Mouse (Mus musculus): Measurements from ENCODE around the gene Tnfrsf13c. TPM values are rescaled to one million over a fixed set of nuclear protein-coding genes. Genes with fewer than 3 reads are reported as not detected.

Gene Tnfrsf13c
- polyA plus RNA-seq, 1 experiment, result 0.15 TPM

DNA sequence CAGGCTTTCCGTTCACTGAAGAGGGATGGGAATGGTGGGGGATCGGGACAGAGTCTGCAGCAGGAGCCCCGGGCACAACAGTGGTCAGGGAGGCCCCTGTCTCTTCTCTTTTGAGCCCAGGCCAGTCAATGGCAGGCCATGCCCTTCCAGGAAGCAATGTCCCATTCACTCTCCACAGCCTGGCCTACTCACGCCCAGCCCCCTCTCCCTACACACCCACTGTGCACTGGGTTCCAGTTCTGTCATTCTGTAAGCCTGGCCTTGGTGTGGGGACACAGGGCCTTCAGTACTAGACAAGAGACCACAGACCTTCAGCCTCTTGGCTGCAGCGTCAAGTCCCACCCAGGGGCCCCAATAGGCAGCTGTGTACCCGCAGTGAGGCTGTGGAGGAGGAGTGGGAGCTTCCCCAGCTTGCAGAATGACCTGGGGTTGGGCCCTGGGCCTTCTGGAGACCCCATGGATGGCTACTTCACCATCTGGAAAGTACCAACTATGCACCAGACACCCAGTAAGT is 6.0 kb upstream of the Tnfrsf13c start:
- DNase-seq (ENCODE audit: low spot score), result no peak

GRCm38 (mm10) chr15:82229542-82230045 is 5.4 kb upstream of the Tnfrsf13c start:
- DNase-seq (ENCODE audit: low spot score), result no peak

- no peak for DNase-seq (ENCODE audit: low spot score)
Measured at GRCm38 (mm10) chr15:82225769-82226168, 1.6 kb upstream of the Tnfrsf13c start.

DNA sequence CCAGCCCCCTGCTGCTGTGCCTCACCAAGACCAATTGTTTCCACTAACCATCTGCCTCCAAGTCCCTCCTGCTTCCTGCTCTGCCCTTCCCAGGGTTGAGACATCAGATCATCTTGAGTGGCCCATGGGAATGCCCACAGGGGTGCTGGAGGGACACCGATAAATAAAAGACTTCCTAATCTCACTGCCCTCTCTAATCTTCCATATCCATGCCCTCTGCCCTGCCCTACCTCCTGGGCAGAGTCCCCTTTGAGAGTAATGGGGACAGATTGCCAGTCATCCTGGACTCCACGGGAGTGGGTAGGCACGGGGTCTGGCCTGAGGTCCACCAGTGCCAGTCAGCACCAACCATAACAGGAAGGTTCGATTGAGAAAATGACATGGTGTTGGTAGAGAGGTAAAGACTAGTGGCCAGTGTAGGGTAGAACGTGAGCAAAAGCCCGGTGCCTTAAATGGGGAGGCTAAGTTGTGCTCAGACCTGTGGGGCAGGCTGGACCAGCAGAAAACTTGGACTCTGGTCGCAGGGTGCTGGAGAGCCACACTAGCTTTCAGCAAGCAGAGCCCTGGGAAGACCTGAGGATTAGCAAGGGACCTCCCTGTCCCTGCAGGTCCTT is 540 bp upstream of the Tnfrsf13c start:
- no peak for DNase-seq (ENCODE audit: low spot score)

GRCm38 (mm10) chr15:82223251-82223650 is 918 bp downstream of the Tnfrsf13c start:
- DNase-seq (ENCODE audit: low spot score), result no peak

- DNase-seq (ENCODE audit: low spot score), result no peak
Measured at GRCm38 (mm10) chr15:82221104-82221860, 2.9 kb downstream of the Tnfrsf13c start.

GRCm38 (mm10) chr15:82220003-82220675 is 4.0 kb downstream of the Tnfrsf13c start:
- DNase-seq (ENCODE audit: low spot score), result no peak

DNA sequence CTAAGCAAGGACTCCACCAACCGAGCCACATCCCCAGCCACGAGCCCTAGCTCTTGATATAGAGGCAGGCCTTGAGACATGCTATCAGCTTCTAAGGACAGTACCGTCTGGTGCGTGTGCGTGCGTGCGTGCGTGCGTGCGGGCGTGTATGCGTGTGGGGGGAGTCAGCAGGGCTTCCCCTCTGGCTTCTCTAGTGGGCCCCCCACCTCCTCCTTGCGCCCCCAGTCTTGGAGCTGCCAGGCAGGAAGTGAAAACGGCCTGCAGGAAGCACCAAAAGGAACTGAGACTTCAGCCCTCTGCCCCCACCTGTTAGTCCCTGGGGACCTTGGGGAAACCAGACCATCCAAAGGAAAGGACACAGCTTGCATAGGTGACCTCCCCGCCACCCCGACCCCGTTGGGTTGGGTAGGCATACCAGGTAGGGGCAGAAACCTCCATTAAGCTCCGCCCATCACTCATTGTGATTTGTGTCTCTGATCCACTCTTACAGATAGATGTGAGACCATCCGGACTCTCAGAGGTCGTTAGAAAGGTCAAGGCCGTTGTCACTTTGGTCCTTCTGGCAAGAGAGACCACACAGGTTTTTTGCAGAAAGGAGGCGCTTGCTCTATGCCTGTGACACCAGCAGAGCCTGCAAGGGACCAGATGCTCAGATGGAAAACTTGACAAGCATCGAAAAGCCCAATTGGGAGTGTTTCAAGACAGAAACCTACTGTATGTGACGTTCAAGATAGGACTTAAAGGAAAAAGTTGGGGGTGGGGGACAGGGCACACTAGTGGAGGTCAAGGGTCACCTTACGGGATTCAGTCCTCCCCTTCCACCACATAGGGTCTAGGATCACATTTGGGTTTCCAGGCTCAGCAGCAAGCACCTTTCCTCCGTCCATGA is 5.1 kb downstream of the Tnfrsf13c start:
- DNase-seq (ENCODE audit: low spot score), result no peak

DNA sequence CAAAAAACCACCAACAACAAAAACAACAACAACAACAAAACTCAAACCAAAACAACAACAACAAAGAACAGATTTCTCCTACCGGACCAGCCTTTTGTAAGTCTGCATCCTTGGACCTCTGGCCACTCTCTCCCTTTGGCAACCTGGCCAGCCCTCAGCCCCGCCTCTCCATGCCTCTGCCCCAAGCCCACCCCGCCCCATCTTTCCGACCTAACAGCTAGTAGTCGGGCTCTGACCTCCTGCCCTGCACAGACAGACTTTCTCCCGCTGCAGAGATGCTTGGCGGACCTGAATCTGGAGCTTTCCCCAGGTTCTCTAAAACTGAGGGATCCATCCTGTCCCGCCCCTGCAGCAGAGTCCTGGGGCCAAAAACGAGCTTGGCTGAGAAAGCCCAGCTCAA is 6.2 kb downstream of the Tnfrsf13c start:
- DNase-seq (ENCODE audit: low spot score), result no peak

DNA sequence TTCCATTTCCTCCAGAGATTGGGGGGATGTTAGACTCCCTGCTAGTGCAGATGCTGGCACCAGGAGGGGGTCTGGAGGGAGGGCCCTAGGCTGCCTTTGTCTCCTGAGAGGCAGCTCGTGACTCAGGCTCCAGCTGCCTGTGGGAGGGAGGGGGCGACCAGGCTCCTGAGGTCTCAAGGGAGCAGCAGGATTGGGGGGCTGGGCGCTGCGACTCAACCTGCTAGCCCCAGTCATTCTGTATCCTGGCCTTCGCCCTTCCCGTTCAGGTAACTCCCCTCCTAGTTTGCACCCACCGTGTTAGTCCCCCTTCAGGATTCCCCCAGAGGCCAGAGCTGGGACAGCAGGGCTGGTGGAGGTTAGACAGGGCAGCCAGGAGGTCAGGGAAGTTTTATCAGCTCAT is 7.1 kb downstream of the Tnfrsf13c start:
- no peak for DNase-seq (ENCODE audit: low spot score)

DNA sequence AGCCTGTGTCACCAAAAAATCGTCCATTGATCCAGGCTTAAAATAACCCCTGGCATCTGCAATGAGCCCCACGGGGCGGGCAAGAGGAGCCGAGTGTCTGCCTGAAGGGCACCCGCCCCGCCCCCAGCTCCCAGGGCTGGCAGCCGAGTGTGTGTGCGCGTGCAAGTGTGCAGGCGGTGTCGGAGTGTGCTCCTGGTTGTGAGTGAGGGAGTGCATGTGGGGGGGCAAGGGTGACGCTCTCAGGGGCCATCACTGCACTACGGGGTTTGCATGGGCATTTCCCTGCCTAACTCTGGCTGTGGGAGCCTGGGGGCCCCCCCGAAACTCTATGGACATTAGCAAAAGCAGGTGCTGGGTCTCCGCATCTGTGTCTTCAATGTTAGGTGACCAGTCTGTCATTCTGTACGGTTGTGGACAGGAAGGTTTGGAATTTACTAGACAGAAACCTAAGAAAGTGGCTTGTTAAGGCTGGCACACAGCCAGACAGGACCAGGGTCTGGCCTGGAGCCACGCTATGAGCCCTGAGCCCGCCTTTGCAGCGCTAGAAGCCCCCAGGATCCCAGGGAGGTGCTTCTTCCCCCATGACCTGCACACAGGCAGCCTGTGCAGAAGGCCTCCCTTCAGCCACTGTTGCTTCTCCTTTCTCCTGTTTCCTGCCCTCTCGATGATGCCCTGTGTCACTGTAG is 7.9 kb downstream of the Tnfrsf13c start:
- no peak for DNase-seq (ENCODE audit: low spot score)

GRCm38 (mm10) chr15:82215332-82216046 is 8.7 kb downstream of the Tnfrsf13c start:
- DNase-seq (ENCODE audit: low spot score), result no peak

- no peak for DNase-seq (ENCODE audit: low spot score)
Measured at GRCm38 (mm10) chr15:82213222-82213621, 10.9 kb downstream of the Tnfrsf13c start.

DNA sequence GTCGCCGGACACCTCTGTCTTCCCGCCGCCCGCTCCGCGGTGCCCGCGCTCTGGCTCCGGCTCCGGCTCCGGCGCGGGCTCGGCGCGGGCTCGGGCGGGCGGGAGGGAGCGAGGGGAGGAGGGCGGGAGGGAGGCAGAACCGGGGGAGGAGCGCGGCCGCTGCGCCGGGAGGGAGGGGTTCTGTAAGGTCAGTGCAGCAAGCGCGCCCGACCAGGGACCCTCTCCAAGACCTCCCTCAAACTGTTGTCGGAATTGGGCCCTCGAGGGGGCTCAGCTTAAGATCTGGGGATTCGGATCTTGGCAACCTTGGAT is 11.5 kb downstream of the Tnfrsf13c start, which contains the start of gene Shisa8:
Gene Shisa8 (minus strand): TSS at position 64 of the 312 bp plus-strand sequence.
- DNase-seq (ENCODE audit: low spot score), result no peak

- DNase-seq (ENCODE audit: low spot score), result no peak
Measured at GRCm38 (mm10) chr15:82211911-82212751, 12.0 kb downstream of the Tnfrsf13c start.

- DNase-seq (ENCODE audit: low spot score), result no peak
Measured at GRCm38 (mm10) chr15:82211281-82211680, 12.9 kb downstream of the Tnfrsf13c start.

DNA sequence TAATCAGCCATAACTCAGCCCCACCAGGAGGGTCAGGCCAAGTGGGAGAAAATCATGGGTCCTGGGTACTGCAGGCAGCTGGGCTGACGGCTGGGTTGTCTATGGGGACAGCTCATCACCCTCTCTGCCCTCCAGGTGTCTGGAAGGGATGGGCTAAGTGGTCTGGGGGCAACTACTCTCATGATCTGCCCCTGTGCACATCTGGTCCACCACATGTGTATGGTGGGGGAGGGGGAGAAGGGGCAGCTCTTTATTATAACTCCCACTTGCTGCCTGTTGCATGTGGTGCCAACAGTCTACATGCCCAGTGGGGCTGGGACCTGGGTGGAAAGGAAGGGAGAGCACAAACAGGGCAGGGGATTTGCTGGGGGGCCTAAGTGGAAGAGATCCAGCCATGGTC is 13.4 kb downstream of the Tnfrsf13c start:
- no peak for DNase-seq (ENCODE audit: low spot score)

DNA sequence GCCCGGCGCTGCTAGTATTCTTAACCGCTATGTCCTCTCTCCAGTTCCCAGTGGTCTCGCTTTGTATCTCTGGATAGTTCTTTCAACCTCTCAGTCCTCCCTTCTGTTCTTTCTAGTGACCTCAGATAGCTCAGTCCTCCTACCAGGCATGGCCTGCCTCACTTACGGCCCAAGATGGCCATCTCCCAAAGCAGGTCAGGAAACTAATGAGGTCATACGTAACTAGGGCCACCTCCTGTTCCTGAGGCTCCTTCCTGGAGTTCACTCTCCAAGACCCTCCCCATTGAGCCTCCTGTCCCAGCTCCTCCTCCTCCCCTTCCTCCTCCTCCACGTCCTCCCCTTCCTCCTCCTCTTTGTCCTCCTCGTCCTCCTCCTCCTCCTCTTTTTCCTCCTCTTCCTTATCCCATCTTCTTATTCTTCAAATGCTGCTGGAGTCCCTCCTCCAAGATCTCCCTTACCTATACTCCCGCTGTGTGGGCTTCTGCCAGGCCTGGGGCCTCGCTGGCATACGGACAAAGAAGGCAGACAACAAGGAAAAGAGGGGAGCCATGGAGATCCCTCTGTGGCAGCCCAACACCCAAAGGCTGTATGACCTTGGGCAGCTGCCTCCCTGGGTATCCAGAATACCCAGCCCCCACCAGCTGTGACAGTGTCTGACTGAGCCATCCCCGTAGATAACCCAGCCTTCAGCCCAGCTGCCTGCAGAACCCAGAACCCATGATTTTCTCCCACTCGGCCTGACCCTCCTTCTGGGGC is 14.7 kb downstream of the Tnfrsf13c start:
- DNase-seq (ENCODE audit: low spot score), result no peak

DNA sequence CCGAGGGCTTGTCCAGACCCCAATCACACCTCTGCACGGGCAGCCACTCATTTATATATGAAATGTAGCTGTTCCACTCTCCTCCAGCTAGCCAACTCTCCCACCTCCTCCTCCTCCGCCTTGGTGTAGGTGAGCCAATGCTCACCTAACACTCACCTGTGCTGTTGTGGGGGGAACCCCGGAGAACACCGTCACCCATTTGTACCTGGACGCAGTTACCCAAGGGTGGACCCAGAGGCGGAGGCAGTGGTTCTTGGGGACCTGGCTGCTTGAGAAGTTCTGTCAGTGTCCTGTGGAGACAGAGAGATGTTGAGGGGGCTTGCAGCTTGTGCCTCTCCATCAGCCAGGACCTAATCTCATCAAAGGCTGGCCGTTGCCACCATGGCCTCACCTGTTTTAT is 15.9 kb downstream of the Tnfrsf13c start:
- no peak for DNase-seq (ENCODE audit: low spot score)

Measured in urinary bladder, adult 2 months (tissue).